ENCODE assay signal across 9 mouse cellular contexts in the genomic region with DNA sequence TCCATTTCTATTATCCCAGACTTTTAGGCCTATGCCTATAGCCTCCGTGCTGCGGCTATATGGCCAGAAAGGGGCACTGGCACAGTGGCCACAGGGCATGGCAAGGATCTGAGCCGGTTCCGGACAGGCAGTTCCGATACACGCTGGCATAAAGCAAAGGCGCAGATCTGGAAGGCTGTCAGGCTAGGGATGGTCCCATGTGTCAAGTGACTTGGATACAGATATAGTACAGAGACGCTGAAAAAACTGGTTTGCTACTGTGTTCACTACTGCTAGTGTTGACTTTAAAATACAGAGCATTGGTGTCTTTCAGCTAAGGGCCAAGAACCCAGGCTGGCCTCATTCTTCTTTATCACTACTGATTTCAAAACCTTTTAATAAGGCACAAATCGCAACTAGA. TPM values are rescaled to one million over a fixed set of nuclear protein-coding genes. Genes with fewer than 3 reads are reported as not detected.
DNase-seq lines count a peak whose midpoint lies in the region; ATAC-seq and TF ChIP-seq lines count a peak whose summit lies in the region.
"Had no signal": no experiment of that assay in that cellular context is flagged by ENCODE, and none has a peak within 500 bp of the region (broad histone marks: within the 10 kb centered on the region; RNA-seq: fewer than 3 reads in every experiment).

No protein-coding gene starts in this region.

- no peaks in the 10 kb centered on the region for H3K27me3 ChIP-seq in kidney, adult 2 months (replicated peaks; ENCODE audit: control insufficient read depth, insufficient read depth, low read length)
- H3K27me3 ChIP-seq in ES-Bruce4 (ENCODE audit: control insufficient read depth, insufficient read depth, low read length, poor library complexity, severe bottlenecking): no peaks in the 10 kb centered on the region
- no peaks in the 10 kb centered on the region for H3K27me3 ChIP-seq in embryonic facial prominence, embryonic 10.5 days (replicated peaks; ENCODE audit: low read depth, poor library complexity, severe bottlenecking)
- H3K27me3 ChIP-seq: neural tube, embryonic 12.5 days had no signal

- H3K4me1 ChIP-seq in kidney, adult 2 months (ENCODE audit: control insufficient read depth, insufficient read depth, low read length): peaks cover 21% of the 10 kb centered on the region
- H3K4me1 ChIP-seq in ES-Bruce4 (ENCODE audit: control insufficient read depth, insufficient read depth, low read length): peaks cover 13% of the 10 kb centered on the region
- H3K4me1 ChIP-seq in embryonic facial prominence, embryonic 10.5 days: peaks cover 55% of the 10 kb centered on the region

- H3K9me3 ChIP-seq in ES-Bruce4 (replicated peaks; ENCODE audit: control insufficient read depth, insufficient read depth, low read length, poor library complexity, severe bottlenecking): no peaks in the 10 kb centered on the region
- H3K9me3 ChIP-seq in embryonic facial prominence, embryonic 10.5 days: no peaks in the 10 kb centered on the region
- H3K9me3 ChIP-seq: neural tube, embryonic 12.5 days had no signal

- no peak for DNase-seq in kidney, adult 2 months
- no peak for DNase-seq in kidney, postnatal 10 days
- no peak for DNase-seq in embryonic facial prominence, embryonic 10.5 days (ENCODE audit: low spot score)
- peak; percentile 52 to 71 for DNase-seq in heart, postnatal 36 days
- no peak for DNase-seq in left cerebral cortex, postnatal 36 days (ENCODE audit: low spot score in 2 of 2)
- no peak for DNase-seq in gastrocnemius, postnatal 36 days

- 75% methylated on average over 9 of the region's 9 CpGs for WGBS in kidney, adult 2 months
- WGBS in embryonic facial prominence, embryonic 10.5 days: 83% methylated on average over 9 of the region's 9 CpGs

- TF ChIP-seq POLR2A in kidney, adult 2 months (IDR thresholded peaks at IDR 0.05; ENCODE audit: low read depth, low read length): no peak
- TF ChIP-seq POLR2A in ES-Bruce4 (IDR thresholded peaks at IDR 0.05; ENCODE audit: insufficient read depth, low read length): no peak

- no peak overlapping the region for H3K9ac ChIP-seq in ES-Bruce4 (ENCODE audit: low read depth, poor library complexity, severe bottlenecking)
- H3K9ac ChIP-seq: neural tube, embryonic 12.5 days had no signal

- H3K36me3 ChIP-seq in kidney, adult 2 months (ENCODE audit: control insufficient read depth, insufficient read depth, low read length): peaks cover 16% of the 10 kb centered on the region
- H3K36me3 ChIP-seq in ES-Bruce4 (ENCODE audit: control insufficient read depth, insufficient read depth, low read length, poor library complexity, severe bottlenecking): peaks cover 12% of the 10 kb centered on the region
- H3K36me3 ChIP-seq in embryonic facial prominence, embryonic 10.5 days (replicated peaks): peaks cover 45% of the 10 kb centered on the region

- intact Hi-C loops in heart, postnatal 36 days (cut with DNase I): no loop called here
- intact Hi-C loops in left cerebral cortex, postnatal 36 days (cut with DNase I): no loop called here
- intact Hi-C loops in gastrocnemius, postnatal 36 days (cut with DNase I): no loop called here

- no peak for ATAC-seq in erythroid progenitor cell, adult 5-6 weeks (replicated peaks; ENCODE audit: low FRiP score, poor library complexity, severe bottlenecking)

- no peak for TF ChIP-seq CTCF in kidney, adult 2 months (conservative IDR thresholded peaks at IDR 0.05; ENCODE audit: insufficient read depth, insufficient read length, low read depth, low read length)
- TF ChIP-seq CTCF in ES-Bruce4 (IDR thresholded peaks at IDR 0.05; ENCODE audit: low read depth, low read length): no peak

- peak overlapping the region; percentile 49 for H3K27ac ChIP-seq in kidney, adult 2 months (ENCODE audit: insufficient read depth, low read depth, low read length)
- peak overlapping the region; percentile 72 for H3K27ac ChIP-seq in ES-Bruce4 (ENCODE audit: insufficient read depth, low read length)
- H3K27ac ChIP-seq in embryonic facial prominence, embryonic 10.5 days (replicated peaks): peak overlapping the region; percentile 66; the same call in 1 of the 2 replicates
- H3K27ac ChIP-seq: neural tube, embryonic 12.5 days had no signal

- no peak for TF ChIP-seq EP300 in ES-Bruce4 (IDR thresholded peaks at IDR 0.05; ENCODE audit: insufficient read depth, low read depth, low read length)

- H3K4me3 ChIP-seq in kidney, adult 2 months (ENCODE audit: insufficient read depth, low read depth, low read length): no peak overlapping the region
- no peak overlapping the region for H3K4me3 ChIP-seq in ES-Bruce4 (ENCODE audit: low read depth, low read length)
- no peak overlapping the region for H3K4me3 ChIP-seq in embryonic facial prominence, embryonic 10.5 days
- H3K4me3 ChIP-seq: neural tube, embryonic 12.5 days had no signal

RNA-seq across cellular contexts. Expression of a gene that starts 52.3 kb away (rescaled TPM):
- polyA plus RNA-seq in kidney, adult 2 months (2012; rRNA removed): 8.0 and 10.1 TPM in 2 replicates
- polyA plus RNA-seq in ES-Bruce4 (2011; ENCODE audit: insufficient read depth, insufficient read length, low read depth, missing spikeins): 96.6 and 98.5 TPM in 2 replicates
- polyA plus RNA-seq in embryonic facial prominence, embryonic 10.5 days (2016; fragmentation: Nextera tagmentation; extraction: Ambion mirVana): 54.6 and 57.0 TPM in 2 replicates
- total RNA-seq in heart, postnatal 36 days (2021): 10 to 100 TPM; 10.7 to 13.6 TPM
- 10 to 100 TPM; 14.3 to 14.6 TPM for total RNA-seq in left cerebral cortex, postnatal 36 days (2021)
- 6.7 and 25.6 TPM in 2 replicates for total RNA-seq in erythroid progenitor cell, adult 5-6 weeks (2015; ENCODE audit: low replicate concordance)
- 0.45 and 3.1 TPM in 2 replicates for total RNA-seq in erythroid progenitor cell, adult 5-6 weeks (2017; ENCODE audit: low replicate concordance)
- 10 to 100 TPM in 1 of 2 experiments, 1 to 10 TPM in 1; 8.1 to 11.0 TPM for total RNA-seq in gastrocnemius, postnatal 36 days (2021)

Comparison
In these comparisons a context has a peak if more than half of its experiments do, and no peak if none do; other contexts are left out.
1. DNase-seq: peak in heart, postnatal 36 days (2 of 2); none in kidney, adult 2 months (single experiment), kidney, postnatal 10 days (single experiment), embryonic facial prominence, embryonic 10.5 days (single experiment), left cerebral cortex, postnatal 36 days (0 of 2) and gastrocnemius, postnatal 36 days (0 of 2).
2. Peak in every context shown above with its lines, with median percentiles within 50 percentile points of each other: H3K27ac ChIP-seq.